Mouse (Mus musculus): ENCODE data around the gene Ugt8a.

The Ugt8a gene

GRCm38 (mm10) chr3:125938092-125938755 is at the start of gene Ugt8a:
Ugt8a (minus strand) TSS chr3:125938619.
- peak; percentile 40 to 56 for DNase-seq (ENCODE audit: low spot score in 2 of 2)

- DNase-seq (ENCODE audit: low spot score in 2 of 2), result no peak
These were observed 48.2 kb upstream of the Ugt8a start for GRCm38 (mm10) chr3:125986639-125987038.

GRCm38 (mm10) chr3:125983707-125984420 is 45.4 kb upstream of the Ugt8a start:
- DNase-seq (ENCODE audit: low spot score in 2 of 2), result no peak

- DNase-seq (ENCODE audit: low spot score in 2 of 2), result no peak
These were observed 41.1 kb upstream of the Ugt8a start for GRCm38 (mm10) chr3:125979475-125979874.

GRCm38 (mm10) chr3:125975899-125976298 is 37.5 kb upstream of the Ugt8a start:
- DNase-seq (ENCODE audit: low spot score in 2 of 2), result no peak

GRCm38 (mm10) chr3:125969458-125969857 is 31.0 kb upstream of the Ugt8a start:
- no peak for DNase-seq (ENCODE audit: low spot score in 2 of 2)

GRCm38 (mm10) chr3:125956196-125956885 is 17.9 kb upstream of the Ugt8a start:
- no peak for DNase-seq (ENCODE audit: low spot score in 2 of 2)

- DNase-seq (ENCODE audit: low spot score in 2 of 2), result no peak
These were observed 16.5 kb upstream of the Ugt8a start for GRCm38 (mm10) chr3:125954881-125955280.

- no peak for DNase-seq (ENCODE audit: low spot score in 2 of 2)
These were observed 2.4 kb upstream of the Ugt8a start for GRCm38 (mm10) chr3:125940811-125941210.

GRCm38 (mm10) chr3:125938756-125939109 is 314 bp upstream of the Ugt8a start:
- peak; percentile 57 to 68 for DNase-seq (ENCODE audit: low spot score in 2 of 2)

- DNase-seq (ENCODE audit: low spot score in 2 of 2), result peak; percentile 22 to 24
These were observed 805 bp downstream of the Ugt8a start for GRCm38 (mm10) chr3:125937536-125938091.

GRCm38 (mm10) chr3:125935796-125936195 is 2.6 kb downstream of the Ugt8a start:
- DNase-seq (ENCODE audit: low spot score in 2 of 2), result no peak

- no peak for DNase-seq (ENCODE audit: low spot score in 2 of 2)
These were observed 5.7 kb downstream of the Ugt8a start for GRCm38 (mm10) chr3:125932594-125933237.

- DNase-seq (ENCODE audit: low spot score in 2 of 2), result no peak
These were observed 7.4 kb downstream of the Ugt8a start for GRCm38 (mm10) chr3:125931059-125931458.

GRCm38 (mm10) chr3:125920876-125921275 is 17.5 kb downstream of the Ugt8a start:
- DNase-seq (ENCODE audit: low spot score in 2 of 2), result no peak

- DNase-seq (ENCODE audit: low spot score in 2 of 2), result no peak
These were observed 39.4 kb downstream of the Ugt8a start for GRCm38 (mm10) chr3:125898976-125899375.

GRCm38 (mm10) chr3:125887109-125887508 is 51.3 kb downstream of the Ugt8a start:
- no peak for DNase-seq (ENCODE audit: low spot score in 2 of 2)

- no peak for DNase-seq (ENCODE audit: low spot score in 2 of 2)
These were observed 53.5 kb downstream of the Ugt8a start for GRCm38 (mm10) chr3:125884879-125885278.

GRCm38 (mm10) chr3:125884423-125884822 is 54.0 kb downstream of the Ugt8a start:
- no peak for DNase-seq (ENCODE audit: low spot score in 2 of 2)

- no peak for DNase-seq (ENCODE audit: low spot score in 2 of 2)
These were observed 55.4 kb downstream of the Ugt8a start for GRCm38 (mm10) chr3:125883009-125883408.

GRCm38 (mm10) chr3:125881835-125882234 is 56.6 kb downstream of the Ugt8a start:
- DNase-seq (ENCODE audit: low spot score in 2 of 2), result no peak

- no peak for DNase-seq (ENCODE audit: low spot score in 2 of 2)
These were observed 64.0 kb downstream of the Ugt8a start for GRCm38 (mm10) chr3:125874371-125874770.

All from right cerebral cortex, postnatal 10 days (tissue).